Mouse (Mus musculus): ENCODE measurements around the gene Sema7a. TPM values are rescaled to one million over a fixed set of nuclear protein-coding genes. Genes with fewer than 3 reads are reported as not detected.

Gene Sema7a
- polyA plus RNA-seq, 1 experiment from 2014 or later, result 0.04 TPM

- ATAC-seq (ENCODE audit: low read depth), result no peak
- no peak overlapping the region for H3K4me3 ChIP-seq (ENCODE audit: low read depth, low read length)
- peaks cover 5% of the 10 kb centered on the region; the same call in 1 of the 2 replicates for H3K4me1 ChIP-seq (ENCODE audit: control insufficient read depth, low read depth, low read length)
- 46% methylated on average over 8 of the region's 8 CpGs for WGBS (ENCODE audit: insufficient replicate concordance)
- no peaks in the 10 kb centered on the region for H3K9me3 ChIP-seq (replicated peaks; ENCODE audit: control insufficient read depth, low read length)
- H3K27ac ChIP-seq (ENCODE audit: low read length), result no peak overlapping the region
- no peak overlapping the region for H3K9ac ChIP-seq (ENCODE audit: low read depth, low read length)
- no peaks in the 10 kb centered on the region for H3K36me3 ChIP-seq (ENCODE audit: control insufficient read depth, insufficient read depth)
- peaks cover 14% of the 10 kb centered on the region for H3K27me3 ChIP-seq (ENCODE audit: control insufficient read depth, insufficient read depth, low read depth, low read length)
- H3K4me2 ChIP-seq (ENCODE audit: low read depth, low read length), result no peak overlapping the region
These were observed 53.1 kb downstream of the Sema7a start for GRCm38 (mm10) chr9:57992781-57993591.

DNA sequence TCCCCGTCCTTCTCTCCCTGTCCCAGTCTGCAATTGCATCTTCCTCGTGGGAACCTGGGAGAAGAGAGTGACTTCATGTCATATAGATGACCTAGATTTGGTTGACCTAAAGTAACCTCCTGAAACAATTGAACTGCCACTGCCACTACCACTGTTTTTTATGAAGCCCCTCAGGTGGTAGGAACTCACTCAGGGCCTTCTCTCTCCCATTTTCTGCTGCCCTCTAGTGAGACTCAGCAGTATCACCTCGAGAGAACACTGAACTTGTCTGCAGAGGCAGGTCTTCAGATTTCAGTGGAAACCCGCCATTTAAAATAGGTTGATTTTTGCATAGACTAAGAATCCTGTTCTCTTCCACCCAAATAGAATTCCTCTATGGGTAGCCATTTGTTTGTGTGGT lies 55.4 kb downstream of the Sema7a start:
- ATAC-seq (ENCODE audit: low read depth), result no peak
- Histone ChIP-seq H3K9ac (ENCODE audit: low read depth, low read length) (no peak overlapping the region), H3K4me1 (ENCODE audit: control insufficient read depth, low read depth, low read length) (peaks cover 5% of the 10 kb centered on the region), H3K27ac (ENCODE audit: low read length) (no peak overlapping the region), H3K27me3 (ENCODE audit: control insufficient read depth, insufficient read depth, low read depth, low read length) (peaks cover 15% of the 10 kb centered on the region), H3K4me3 (ENCODE audit: low read depth, low read length) (no peak overlapping the region), H3K36me3 (ENCODE audit: control insufficient read depth, insufficient read depth) (no peaks in the 10 kb centered on the region), H3K4me2 (ENCODE audit: low read depth, low read length) (no peak overlapping the region), H3K9me3 (replicated peaks; ENCODE audit: control insufficient read depth, low read length) (no peaks in the 10 kb centered on the region)
- 29% methylated on average over 4 of the region's 4 CpGs for WGBS (ENCODE audit: insufficient replicate concordance)

DNA sequence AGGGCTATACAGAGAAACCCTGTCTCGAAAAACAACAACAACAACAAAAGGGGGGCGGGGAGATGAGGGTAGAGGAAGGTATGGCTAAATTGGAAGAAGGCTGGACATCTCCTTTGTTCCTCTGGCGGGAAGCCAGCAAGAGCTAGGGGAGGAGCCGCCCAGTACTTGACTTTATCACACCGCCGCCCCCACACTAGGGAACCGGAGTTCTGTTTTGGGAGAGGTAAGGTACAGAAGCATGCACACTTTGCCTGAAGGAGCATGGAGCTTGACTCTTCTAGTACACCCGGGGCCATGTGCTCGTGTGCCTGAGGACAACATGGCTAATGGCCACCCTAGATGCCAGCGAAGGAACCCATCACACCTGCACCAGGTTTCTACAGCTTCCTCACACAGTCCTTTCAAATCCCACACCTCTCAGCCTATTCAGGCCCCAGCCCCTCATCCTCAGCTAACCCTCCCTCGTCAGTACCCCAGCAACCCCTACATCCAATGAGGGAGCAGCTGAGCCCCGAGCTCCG lies 57.7 kb downstream of the Sema7a start:
- peaks cover 5% of the 10 kb centered on the region for H3K4me1 ChIP-seq (ENCODE audit: control insufficient read depth, low read depth, low read length)
- no peak overlapping the region for H3K9ac ChIP-seq (ENCODE audit: low read depth, low read length)
- H3K27me3 ChIP-seq (ENCODE audit: control insufficient read depth, insufficient read depth, low read depth, low read length), result peaks cover 15% of the 10 kb centered on the region
- no peak overlapping the region for H3K27ac ChIP-seq (ENCODE audit: low read length)
- no peaks in the 10 kb centered on the region for H3K9me3 ChIP-seq (replicated peaks; ENCODE audit: control insufficient read depth, low read length)
- H3K36me3 ChIP-seq (ENCODE audit: control insufficient read depth, insufficient read depth), result no peaks in the 10 kb centered on the region
- 18% methylated on average over 13 of the region's 13 CpGs for WGBS (ENCODE audit: insufficient replicate concordance)
- H3K4me2 ChIP-seq (ENCODE audit: low read depth, low read length), result peak overlapping the region; percentile 48
- no peak for ATAC-seq (ENCODE audit: low read depth)
- peak overlapping the region; percentile 28 for H3K4me3 ChIP-seq (ENCODE audit: low read depth, low read length)

GRCm38 (mm10) chr9:57998032-57998659 lies 58.2 kb downstream of the Sema7a start:
- no peak overlapping the region for H3K9ac ChIP-seq (ENCODE audit: low read depth, low read length)
- H3K4me3 ChIP-seq (ENCODE audit: low read depth, low read length), result peak overlapping the region; percentile 28
- WGBS (ENCODE audit: insufficient replicate concordance), result under 1% methylated on average over 20 of the region's 20 CpGs
- no peaks in the 10 kb centered on the region for H3K9me3 ChIP-seq (replicated peaks; ENCODE audit: control insufficient read depth, low read length)
- ATAC-seq (ENCODE audit: low read depth), result peak; percentile 24; the same call in 1 of the 2 replicates
- H3K4me2 ChIP-seq (ENCODE audit: low read depth, low read length), result peak overlapping the region; percentile 48
- peaks cover 5% of the 10 kb centered on the region for H3K4me1 ChIP-seq (ENCODE audit: control insufficient read depth, low read depth, low read length)
- no peak overlapping the region for H3K27ac ChIP-seq (ENCODE audit: low read length)
- H3K27me3 ChIP-seq (ENCODE audit: control insufficient read depth, insufficient read depth, low read depth, low read length), result peaks cover 15% of the 10 kb centered on the region
- H3K36me3 ChIP-seq (ENCODE audit: control insufficient read depth, insufficient read depth), result no peaks in the 10 kb centered on the region

- no peak overlapping the region for H3K9ac ChIP-seq (ENCODE audit: low read depth, low read length)
- ATAC-seq (ENCODE audit: low read depth), result no peak
- no peak overlapping the region for H3K4me2 ChIP-seq (ENCODE audit: low read depth, low read length)
- peaks cover 5% of the 10 kb centered on the region for H3K4me1 ChIP-seq (ENCODE audit: control insufficient read depth, low read depth, low read length)
- H3K27ac ChIP-seq (ENCODE audit: low read length), result no peak overlapping the region
- peaks cover 15% of the 10 kb centered on the region for H3K27me3 ChIP-seq (ENCODE audit: control insufficient read depth, insufficient read depth, low read depth, low read length)
- no peaks in the 10 kb centered on the region for H3K9me3 ChIP-seq (replicated peaks; ENCODE audit: control insufficient read depth, low read length)
- WGBS (ENCODE audit: insufficient replicate concordance), result 44% methylated on average over 2 of the region's 2 CpGs
- no peak overlapping the region for H3K4me3 ChIP-seq (ENCODE audit: low read depth, low read length)
- H3K36me3 ChIP-seq (ENCODE audit: control insufficient read depth, insufficient read depth), result no peaks in the 10 kb centered on the region
These were observed 58.8 kb downstream of the Sema7a start for GRCm38 (mm10) chr9:57998685-57999084.

DNA sequence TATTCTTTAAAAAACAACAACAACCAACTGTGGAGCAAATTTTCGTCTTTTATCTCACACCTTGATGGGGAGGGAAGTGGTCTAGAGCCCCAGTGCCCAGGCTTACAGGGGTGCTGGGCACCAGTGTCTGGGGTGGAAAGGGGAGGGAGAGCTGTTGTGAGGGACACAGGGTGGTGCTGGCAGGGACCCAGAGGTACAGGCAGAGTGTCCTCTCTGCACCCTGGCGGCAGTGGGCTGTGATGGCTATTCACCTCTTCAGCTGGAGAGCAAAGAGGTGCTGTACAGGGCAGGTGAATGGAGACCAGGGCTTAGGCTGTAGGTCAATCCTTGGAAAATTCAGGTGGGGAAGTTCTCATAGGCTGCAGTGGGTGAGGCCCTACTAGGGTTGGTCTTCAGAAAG lies 59.8 kb downstream of the Sema7a start:
- no peak for ATAC-seq (ENCODE audit: low read depth)
- no peak overlapping the region for H3K9ac ChIP-seq (ENCODE audit: low read depth, low read length)

GRCm38 (mm10) chr9:58003272-58003671 lies 63.4 kb downstream of the Sema7a start:
- 23% methylated on average over 2 of the region's 2 CpGs for WGBS (ENCODE audit: insufficient replicate concordance)
- Histone ChIP-seq H3K27me3 (ENCODE audit: control insufficient read depth, insufficient read depth, low read depth, low read length) (no peaks in the 10 kb centered on the region), H3K36me3 (ENCODE audit: control insufficient read depth, insufficient read depth) (no peaks in the 10 kb centered on the region), H3K9ac (ENCODE audit: low read depth, low read length) (no peak overlapping the region), H3K4me2 (ENCODE audit: low read depth, low read length) (no peak overlapping the region), H3K4me1 (ENCODE audit: control insufficient read depth, low read depth, low read length) (no peaks in the 10 kb centered on the region; the same call in 1 of the 2 replicates), H3K9me3 (replicated peaks; ENCODE audit: control insufficient read depth, low read length) (no peaks in the 10 kb centered on the region), H3K4me3 (ENCODE audit: low read depth, low read length) (no peak overlapping the region), H3K27ac (ENCODE audit: low read length) (no peak overlapping the region)
- no peak for ATAC-seq (ENCODE audit: low read depth)

More for the DNA sequence above, 59.8 kb downstream of the Sema7a start:
- Histone ChIP-seq H3K27ac (ENCODE audit: low read length) (no peak overlapping the region), H3K36me3 (ENCODE audit: control insufficient read depth, insufficient read depth) (no peaks in the 10 kb centered on the region), H3K4me3 (ENCODE audit: low read depth, low read length) (no peak overlapping the region), H3K4me1 (ENCODE audit: control insufficient read depth, low read depth, low read length) (peaks cover 5% of the 10 kb centered on the region), H3K27me3 (ENCODE audit: control insufficient read depth, insufficient read depth, low read depth, low read length) (peaks cover 15% of the 10 kb centered on the region), H3K9me3 (replicated peaks; ENCODE audit: control insufficient read depth, low read length) (no peaks in the 10 kb centered on the region), H3K4me2 (ENCODE audit: low read depth, low read length) (no peak overlapping the region)
- WGBS (ENCODE audit: insufficient replicate concordance), result 40% methylated on average over 2 of the region's 2 CpGs

DNA sequence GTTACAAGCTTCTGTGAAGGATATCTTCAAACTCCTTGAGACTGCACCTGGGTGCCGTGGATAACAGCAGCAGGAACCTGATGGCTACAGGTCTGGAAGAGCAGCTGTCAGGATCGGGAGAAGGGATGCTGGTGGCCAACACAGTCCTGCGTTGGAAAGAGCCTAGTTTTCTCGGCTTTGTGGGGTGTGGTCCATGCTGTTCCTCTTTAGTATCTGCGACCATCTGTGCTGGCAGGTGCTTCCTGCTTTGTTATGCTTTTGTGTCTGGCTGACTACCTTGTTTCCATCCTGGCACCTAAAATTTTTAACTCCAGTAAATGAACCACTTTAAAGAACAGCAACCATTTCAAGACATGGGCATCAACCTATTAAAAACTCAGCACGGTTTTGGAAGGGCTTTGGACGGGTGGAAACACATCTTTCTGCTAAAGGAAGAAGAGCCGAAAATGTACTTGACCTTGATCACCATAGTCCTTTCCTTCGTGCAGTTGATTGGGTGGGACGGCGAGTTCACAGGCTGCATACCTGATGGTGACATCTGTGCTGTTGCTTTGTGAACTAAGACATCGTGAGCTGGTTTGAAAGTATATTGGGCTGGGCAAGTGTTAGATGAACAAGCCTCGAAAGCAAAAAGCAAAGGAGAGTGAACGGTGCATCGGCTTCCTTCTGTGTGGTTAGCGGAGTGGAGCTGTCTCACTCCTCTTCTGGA lies 66.0 kb downstream of the Sema7a start, which contains the start of gene Cyp11a1:
TSS of gene Cyp11a1 (plus strand) at position 659 of the 709 bp plus-strand sequence.
- Histone ChIP-seq H3K4me3 (ENCODE audit: low read depth, low read length) (no peak within 1 kb of the TSS), H3K27me3 (ENCODE audit: control insufficient read depth, insufficient read depth, low read depth, low read length) (no peaks in the 10 kb centered on the region), H3K4me2 (ENCODE audit: low read depth, low read length) (no peak within 1 kb of the TSS), H3K9ac (ENCODE audit: low read depth, low read length) (no peak within 1 kb of the TSS), H3K27ac (ENCODE audit: low read length) (no peak within 1 kb of the TSS), H3K36me3 (ENCODE audit: control insufficient read depth, insufficient read depth) (no peaks in the 10 kb centered on the region), H3K9me3 (replicated peaks; ENCODE audit: control insufficient read depth, low read length) (no peaks in the 10 kb centered on the region), H3K4me1 (ENCODE audit: control insufficient read depth, low read depth, low read length) (no peaks in the 10 kb centered on the region)
- WGBS (ENCODE audit: insufficient replicate concordance), result 52% methylated on average over 16 of the region's 16 CpGs
- no peak for ATAC-seq (ENCODE audit: low read depth)
